Comparison of ENCODE assay signal across 7 mouse cellular contexts in genomic region chr13:83503919-83504318, GRCm38 (mm10). TPM values are rescaled to one million over a fixed set of nuclear protein-coding genes. Genes with fewer than 3 reads are reported as not detected.
DNase-seq lines count a peak whose midpoint lies in the region; ATAC-seq and TF ChIP-seq lines count a peak whose summit lies in the region.

TSS of gene Mef2c (plus strand) at chr13:83504034.

- H3K27ac ChIP-seq in cortical plate, adult 2 months (ENCODE audit: insufficient read depth, low read length): no peak within 1 kb of the TSS
- H3K27ac ChIP-seq in heart, embryonic 10.5 days: no peak within 1 kb of the TSS
- no peak within 1 kb of the TSS for H3K27ac ChIP-seq in midbrain, embryonic 15.5 days

- no peaks in the 10 kb centered on the region for H3K36me3 ChIP-seq in heart, embryonic 10.5 days
- H3K36me3 ChIP-seq in midbrain, embryonic 15.5 days (replicated peaks): no peaks in the 10 kb centered on the region

- ATAC-seq in midbrain, embryonic 15.5 days (replicated peaks): no peak
- no peak for ATAC-seq in frontal cortex, adult (ENCODE audit: low TSS enrichment)

- H3K4me2 ChIP-seq in midbrain, embryonic 15.5 days: no peak within 1 kb of the TSS

- H3K27me3 ChIP-seq in heart, embryonic 10.5 days (ENCODE audit: insufficient read depth, poor library complexity, severe bottlenecking): no peaks in the 10 kb centered on the region
- no peaks in the 10 kb centered on the region for H3K27me3 ChIP-seq in midbrain, embryonic 15.5 days (replicated peaks)

- DNase-seq in adrenal gland, postnatal 25 days: no peak
- DNase-seq in heart, embryonic 10.5 days (ENCODE audit: low spot score): no peak
- no peak for DNase-seq in left cerebral cortex, adult 8-10 months (ENCODE audit: low spot score in 2 of 2)
- DNase-seq in B cell, adult 2 months: no peak

- WGBS in heart, embryonic 10.5 days: 88% methylated on average over 7 of the region's 7 CpGs
- 85% methylated on average over 7 of the region's 7 CpGs for WGBS in midbrain, embryonic 15.5 days

- H3K9ac ChIP-seq in midbrain, embryonic 15.5 days: no peak within 1 kb of the TSS

- H3K4me1 ChIP-seq in cortical plate, adult 2 months (ENCODE audit: control insufficient read depth, insufficient read depth, low read length): no peaks in the 10 kb centered on the region
- H3K4me1 ChIP-seq in heart, embryonic 10.5 days: no peaks in the 10 kb centered on the region
- H3K4me1 ChIP-seq in midbrain, embryonic 15.5 days: no peaks in the 10 kb centered on the region

- no peaks in the 10 kb centered on the region for H3K9me3 ChIP-seq in heart, embryonic 10.5 days
- H3K9me3 ChIP-seq in midbrain, embryonic 15.5 days: no peaks in the 10 kb centered on the region

- no peak within 1 kb of the TSS for H3K4me3 ChIP-seq in cortical plate, adult 2 months (ENCODE audit: insufficient read depth, low read length)
- H3K4me3 ChIP-seq in heart, embryonic 10.5 days: no peak within 1 kb of the TSS
- no peak within 1 kb of the TSS for H3K4me3 ChIP-seq in midbrain, embryonic 15.5 days

- no peak for TF ChIP-seq CTCF in cortical plate, adult 2 months (IDR thresholded peaks at IDR 0.05; ENCODE audit: extremely low read depth, insufficient read depth, low read length)

- no peak for TF ChIP-seq POLR2A in cortical plate, adult 2 months (IDR thresholded peaks at IDR 0.05; ENCODE audit: extremely low read depth, insufficient read depth, low read length)

RNA-seq across cellular contexts. Expression of gene Mef2c, which starts in this region (rescaled TPM):
- 46.1 and 58.2 TPM in 2 replicates for total RNA-seq in adrenal gland, postnatal 25 days (2021)
- 308 and 319 TPM in 2 replicates for polyA plus RNA-seq in cortical plate, adult 2 months (2012; rRNA removed)
- 100 and 120 TPM in 2 replicates for polyA plus RNA-seq in heart, embryonic 10.5 days (2016; fragmentation: Nextera tagmentation; extraction: Ambion mirVana)
- total RNA-seq in left cerebral cortex, adult 8-10 months (2022): 100 to 1,000 TPM; 548 to 660 (median 570) TPM
- 27.1 and 39.5 TPM in 2 replicates for polyA plus RNA-seq in midbrain, embryonic 15.5 days (2015; fragmentation: Nextera tagmentation; extraction: Ambion mirVana)
